Mouse (Mus musculus): ENCODE measurements around the gene Fkbp9. TPM values are rescaled to one million over a fixed set of nuclear protein-coding genes. Genes with fewer than 3 reads are reported as not detected.

The Fkbp9 gene
- polyA plus RNA-seq, 1 experiment from 2014 or later = 104 TPM

GRCm38 (mm10) chr6:56901824-56902386, 70.0 kb downstream of the Fkbp9 start:
- Histone ChIP-seq H3K27me3 (ENCODE audit: insufficient read depth, low read length) (no peaks in the 10 kb centered on the region), H3K27ac (0 out of 2 replicates have a peak overlapping the region, but pooled peaks have one; percentile 6), H3K9me3 (replicated peaks; ENCODE audit: low read length) (no peaks in the 10 kb centered on the region), H3K36me3 (ENCODE audit: insufficient read depth, low read length) (no peaks in the 10 kb centered on the region), H3K9ac (ENCODE audit: low read depth, low read length) (no peak overlapping the region), H3K4me1 (replicated peaks; ENCODE audit: insufficient read depth, low read length) (peaks cover 11% of the 10 kb centered on the region), H3K4me2 (ENCODE audit: low read length) (peak overlapping the region; percentile 31; the same call in 1 of the 2 replicates), H3K4me3 (replicated peaks; ENCODE audit: low read depth, low read length) (peak overlapping the region; percentile 15)
- no peak for TF ChIP-seq CTCF (IDR thresholded peaks at IDR 0.05; ENCODE audit: low read depth)
- DNase-seq (ENCODE audit: low spot score) (peak; percentile 31), ATAC-seq (replicated peaks; ENCODE audit: low FRiP score, low read depth) (peak; percentile 69)
- WGBS = 38% methylated on average over 12 of the region's 12 CpGs

GRCm38 (mm10) chr6:56902606-56903520, 71.0 kb downstream of the Fkbp9 start:
- no peak for TF ChIP-seq CTCF (IDR thresholded peaks at IDR 0.05; ENCODE audit: low read depth)
- no peaks in the 10 kb centered on the region for H3K9me3 ChIP-seq (replicated peaks; ENCODE audit: low read length)
- 84% methylated on average over 7 of the region's 7 CpGs for WGBS
- ATAC-seq (replicated peaks; ENCODE audit: low FRiP score, low read depth) (no peak), DNase-seq (ENCODE audit: low spot score) (no peak)
- no peak overlapping the region for H3K27ac ChIP-seq
- no peaks in the 10 kb centered on the region for H3K27me3 ChIP-seq (ENCODE audit: insufficient read depth, low read length)
- no peaks in the 10 kb centered on the region for H3K36me3 ChIP-seq (ENCODE audit: insufficient read depth, low read length)
- H3K4me3 ChIP-seq (replicated peaks; ENCODE audit: low read depth, low read length) = no peak overlapping the region
- no peak overlapping the region for H3K9ac ChIP-seq (ENCODE audit: low read depth, low read length)
- no peak overlapping the region for H3K4me2 ChIP-seq (ENCODE audit: low read length)
- peaks cover 11% of the 10 kb centered on the region for H3K4me1 ChIP-seq (replicated peaks; ENCODE audit: insufficient read depth, low read length)

GRCm38 (mm10) chr6:56903831-56904230, 72.0 kb downstream of the Fkbp9 start:
- ATAC-seq (replicated peaks; ENCODE audit: low FRiP score, low read depth) (no peak), DNase-seq (ENCODE audit: low spot score) (peak; percentile 29)
- WGBS = 20% methylated on average over 6 of the region's 6 CpGs
- Histone ChIP-seq H3K4me3 (replicated peaks; ENCODE audit: low read depth, low read length) (no peak overlapping the region), H3K4me1 (replicated peaks; ENCODE audit: insufficient read depth, low read length) (peaks cover 11% of the 10 kb centered on the region), H3K9ac (ENCODE audit: low read depth, low read length) (no peak overlapping the region), H3K27me3 (ENCODE audit: insufficient read depth, low read length) (no peaks in the 10 kb centered on the region), H3K4me2 (ENCODE audit: low read length) (no peak overlapping the region), H3K27ac (no peak overlapping the region), H3K36me3 (ENCODE audit: insufficient read depth, low read length) (no peaks in the 10 kb centered on the region), H3K9me3 (replicated peaks; ENCODE audit: low read length) (no peaks in the 10 kb centered on the region)
- no peak for TF ChIP-seq CTCF (IDR thresholded peaks at IDR 0.05; ENCODE audit: low read depth)

GRCm38 (mm10) chr6:56904330-56904729, 72.5 kb downstream of the Fkbp9 start:
- Histone ChIP-seq H3K4me1 (replicated peaks; ENCODE audit: insufficient read depth, low read length) (peaks cover 11% of the 10 kb centered on the region), H3K4me2 (ENCODE audit: low read length) (no peak overlapping the region), H3K27ac (no peak overlapping the region), H3K9me3 (replicated peaks; ENCODE audit: low read length) (no peaks in the 10 kb centered on the region), H3K9ac (ENCODE audit: low read depth, low read length) (no peak overlapping the region), H3K27me3 (ENCODE audit: insufficient read depth, low read length) (no peaks in the 10 kb centered on the region), H3K36me3 (ENCODE audit: insufficient read depth, low read length) (no peaks in the 10 kb centered on the region), H3K4me3 (replicated peaks; ENCODE audit: low read depth, low read length) (no peak overlapping the region)
- DNase-seq (ENCODE audit: low spot score) (no peak), ATAC-seq (replicated peaks; ENCODE audit: low FRiP score, low read depth) (no peak)
- WGBS = 66% methylated on average over 1 of the region's 1 CpGs
- TF ChIP-seq CTCF (IDR thresholded peaks at IDR 0.05; ENCODE audit: low read depth) = no peak

- DNase-seq (ENCODE audit: low spot score) (no peak), ATAC-seq (replicated peaks; ENCODE audit: low FRiP score, low read depth) (no peak)
- Histone ChIP-seq H3K36me3 (ENCODE audit: insufficient read depth, low read length) (no peaks in the 10 kb centered on the region), H3K9ac (ENCODE audit: low read depth, low read length) (no peak overlapping the region), H3K27ac (no peak overlapping the region), H3K4me2 (ENCODE audit: low read length) (no peak overlapping the region), H3K27me3 (ENCODE audit: insufficient read depth, low read length) (no peaks in the 10 kb centered on the region), H3K9me3 (replicated peaks; ENCODE audit: low read length) (no peaks in the 10 kb centered on the region), H3K4me3 (replicated peaks; ENCODE audit: low read depth, low read length) (no peak overlapping the region), H3K4me1 (replicated peaks; ENCODE audit: insufficient read depth, low read length) (peaks cover 11% of the 10 kb centered on the region)
- TF ChIP-seq CTCF (IDR thresholded peaks at IDR 0.05; ENCODE audit: low read depth) = no peak
- 83% methylated on average over 2 of the region's 2 CpGs for WGBS
These were observed 73.1 kb downstream of the Fkbp9 start for GRCm38 (mm10) chr6:56904982-56905381.

- no peak for TF ChIP-seq CTCF (IDR thresholded peaks at IDR 0.05; ENCODE audit: low read depth)
- no peaks in the 10 kb centered on the region for H3K27me3 ChIP-seq (ENCODE audit: insufficient read depth, low read length)
- H3K9ac ChIP-seq (ENCODE audit: low read depth, low read length) = no peak overlapping the region
- DNase-seq (ENCODE audit: low spot score) (no peak), ATAC-seq (replicated peaks; ENCODE audit: low FRiP score, low read depth) (no peak)
- peaks cover 11% of the 10 kb centered on the region for H3K4me1 ChIP-seq (replicated peaks; ENCODE audit: insufficient read depth, low read length)
- WGBS = 85% methylated on average over 5 of the region's 5 CpGs
- no peak overlapping the region for H3K27ac ChIP-seq
- no peak overlapping the region for H3K4me3 ChIP-seq (replicated peaks; ENCODE audit: low read depth, low read length)
- no peaks in the 10 kb centered on the region for H3K36me3 ChIP-seq (ENCODE audit: insufficient read depth, low read length)
- no peak overlapping the region for H3K4me2 ChIP-seq (ENCODE audit: low read length)
- H3K9me3 ChIP-seq (replicated peaks; ENCODE audit: low read length) = no peaks in the 10 kb centered on the region
These were observed 73.6 kb downstream of the Fkbp9 start for GRCm38 (mm10) chr6:56905486-56905885.
